Mouse (Mus musculus) kidney, embryonic 15.5 days (tissue): Measurements from ENCODE around the gene Myo16. TPM values are rescaled to one million over a fixed set of nuclear protein-coding genes. Genes with fewer than 3 reads are reported as not detected.

Experiments
- ATAC-seq: fragments of 200-750 bp; cut with Nextera tagmentation; replicated peaks from 2 replicates; pipeline ENCODE4 v1.8.0; 2017; ENCODE audit warnings: moderate TSS enrichment; ENCODE audit not compliant: low FRiP score
- H3K27ac ChIP-seq: fragments of 300-500 bp; sonication (generic); 2 replicates; pipeline ENCODE4 v1.5.1; 2015; ENCODE audit warnings: mild to moderate bottlenecking, inconsistent platforms
- H3K27me3 ChIP-seq: fragments of 300-500 bp; sonication (generic); 2 replicates; pipeline ENCODE4 v1.6.1; 2015; ENCODE audit warnings: inconsistent platforms
- H3K36me3 ChIP-seq: fragments of 300-500 bp; sonication (generic); 2 replicates; pipeline ENCODE4 v1.6.1; 2015; ENCODE audit warnings: inconsistent platforms
- H3K4me1 ChIP-seq: fragments of 300-500 bp; sonication (generic); 2 replicates; pipeline ENCODE4 v1.6.1; 2015; ENCODE audit warnings: inconsistent platforms
- H3K4me2 ChIP-seq: fragments of 300-500 bp; sonication (generic); 2 replicates; pipeline ENCODE4 v1.6.1; 2015; ENCODE audit warnings: moderate library complexity, mild to moderate bottlenecking, inconsistent platforms
- H3K4me3 ChIP-seq: fragments of 300-500 bp; sonication (generic); replicated peaks from 2 replicates; pipeline ENCODE4 v1.5.1; 2015; ENCODE audit warnings: mild to moderate bottlenecking, inconsistent platforms
- H3K9ac ChIP-seq: fragments of 300-500 bp; sonication (generic); 2 replicates; pipeline ENCODE4 v1.6.1; 2015; ENCODE audit warnings: mild to moderate bottlenecking, inconsistent platforms
- H3K9me3 ChIP-seq: fragments of 300-500 bp; sonication (generic); replicated peaks from 2 replicates; pipeline ENCODE4 v1.6.1; 2016; ENCODE audit warnings: inconsistent platforms
- WGBS: fragments of 180-500 bp; shearing (Covaris S2); methylation state at CpG from one replicate; pipeline ENCODE4 v1.1.7; 2015; ENCODE audit warnings: mixed read lengths; 5-methylcytosine and 5-hydroxymethylcytosine counted together
- polyA plus RNA-seq: library from polyadenylated mRNA; unstranded; fragments of >200 nt; fragmentation: Nextera tagmentation; extraction: Ambion mirVana; gene quantifications from 2 replicates; pipeline ENCODE4 v1.2.1, GENCODE M21; 2015

Myo16 gene
- polyA plus RNA-seq, 1 experiment from 2014 or later = 0.34 TPM

DNA sequence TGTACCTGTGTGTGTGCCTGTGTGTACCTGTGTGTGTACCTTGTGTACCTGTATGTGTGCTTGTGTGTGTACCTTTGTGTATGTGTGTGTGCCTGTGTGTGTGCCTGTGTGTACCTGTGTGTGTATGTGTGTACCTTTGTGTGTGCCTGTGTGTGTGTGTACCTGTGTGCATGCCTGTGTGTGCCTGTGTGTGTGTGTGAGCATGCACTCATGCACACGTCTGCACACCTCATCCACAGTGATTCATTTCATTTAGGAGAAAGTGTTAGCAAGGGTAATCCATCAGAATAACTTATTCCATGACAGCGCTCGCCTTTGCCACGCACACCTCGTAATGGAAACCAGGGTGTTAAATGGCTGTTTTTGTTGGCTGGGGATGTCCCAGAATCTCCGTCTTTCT lies 36.9 kb downstream of the Myo16 start:
- H3K27ac ChIP-seq = no peak overlapping the region
- no peak overlapping the region for H3K4me3 ChIP-seq
- H3K9me3 ChIP-seq = peaks cover 2% of the 10 kb centered on the region; the same call in 1 of the 2 replicates
- no peaks in the 10 kb centered on the region for H3K4me1 ChIP-seq
- 67% methylated on average over 6 of the region's 6 CpGs for WGBS
- H3K4me2 ChIP-seq = no peak overlapping the region
- no peak for ATAC-seq
- no peaks in the 10 kb centered on the region for H3K27me3 ChIP-seq
- H3K36me3 ChIP-seq = no peaks in the 10 kb centered on the region
- H3K9ac ChIP-seq = no peak overlapping the region

DNA sequence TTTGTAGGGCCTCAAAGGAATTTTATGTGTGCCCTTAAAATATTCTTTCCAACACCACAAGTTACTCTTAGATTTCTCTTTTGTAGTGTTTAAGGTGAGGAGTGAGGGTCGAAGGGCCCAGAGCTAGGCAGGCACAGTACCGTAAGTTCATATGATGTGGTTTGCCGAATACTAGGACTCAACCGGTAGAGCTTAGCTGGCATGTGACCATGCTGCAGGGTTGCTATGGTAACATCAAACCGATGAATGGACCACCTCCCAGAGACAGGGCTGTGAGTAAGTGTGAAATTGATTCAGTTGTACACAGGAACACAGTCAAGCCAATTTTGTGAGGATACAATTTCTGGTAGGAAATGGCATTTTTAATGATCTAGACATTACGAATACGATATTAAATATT lies 44.5 kb downstream of the Myo16 start:
- WGBS = 77% methylated on average over 7 of the region's 7 CpGs
- ATAC-seq = no peak

DNA sequence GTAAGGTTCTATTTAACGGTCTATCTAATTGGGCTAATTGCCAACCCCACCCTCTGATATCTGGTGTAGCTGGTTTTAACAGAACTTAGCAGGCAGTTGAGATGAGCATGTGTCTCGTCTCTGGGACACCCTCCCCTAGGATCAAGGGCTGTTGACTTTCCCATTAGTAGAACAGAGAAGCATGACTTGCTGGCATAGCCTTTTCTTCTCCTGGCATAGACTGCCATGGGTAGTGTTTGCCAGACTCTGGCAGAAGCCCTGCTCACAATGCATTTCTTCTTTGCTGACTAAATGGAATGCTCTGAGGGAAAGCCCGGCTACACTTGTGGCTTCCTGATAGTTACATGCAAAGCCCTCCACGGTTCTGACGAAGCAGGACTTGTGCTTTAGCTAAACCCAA lies 45.6 kb downstream of the Myo16 start:
- Histone ChIP-seq H3K27me3 (no peaks in the 10 kb centered on the region), H3K4me1 (no peaks in the 10 kb centered on the region), H3K9me3 (no peaks in the 10 kb centered on the region), H3K27ac (no peak overlapping the region), H3K36me3 (no peaks in the 10 kb centered on the region), H3K4me2 (no peak overlapping the region), H3K4me3 (no peak overlapping the region), H3K9ac (no peak overlapping the region)
- ATAC-seq = no peak
- 71% methylated on average over 5 of the region's 5 CpGs for WGBS

More for the DNA sequence above, 44.5 kb downstream of the Myo16 start:
- Histone ChIP-seq H3K4me2 (no peak overlapping the region), H3K4me1 (no peaks in the 10 kb centered on the region), H3K9me3 (no peaks in the 10 kb centered on the region), H3K9ac (no peak overlapping the region), H3K36me3 (no peaks in the 10 kb centered on the region), H3K27ac (no peak overlapping the region), H3K4me3 (no peak overlapping the region), H3K27me3 (no peaks in the 10 kb centered on the region)

- Histone ChIP-seq H3K4me1 (no peaks in the 10 kb centered on the region), H3K4me2 (no peak overlapping the region), H3K27me3 (no peaks in the 10 kb centered on the region), H3K36me3 (no peaks in the 10 kb centered on the region), H3K27ac (no peak overlapping the region), H3K9ac (no peak overlapping the region), H3K9me3 (no peaks in the 10 kb centered on the region), H3K4me3 (no peak overlapping the region)
- WGBS = 79% methylated on average over 8 of the region's 8 CpGs
- no peak for ATAC-seq
Measured at GRCm38 (mm10) chr8:10200042-10200441, 46.3 kb downstream of the Myo16 start.

GRCm38 (mm10) chr8:10215023-10215422 lies 61.3 kb downstream of the Myo16 start:
- no peak overlapping the region for H3K4me3 ChIP-seq
- WGBS = 85% methylated on average over 3 of the region's 3 CpGs

DNA sequence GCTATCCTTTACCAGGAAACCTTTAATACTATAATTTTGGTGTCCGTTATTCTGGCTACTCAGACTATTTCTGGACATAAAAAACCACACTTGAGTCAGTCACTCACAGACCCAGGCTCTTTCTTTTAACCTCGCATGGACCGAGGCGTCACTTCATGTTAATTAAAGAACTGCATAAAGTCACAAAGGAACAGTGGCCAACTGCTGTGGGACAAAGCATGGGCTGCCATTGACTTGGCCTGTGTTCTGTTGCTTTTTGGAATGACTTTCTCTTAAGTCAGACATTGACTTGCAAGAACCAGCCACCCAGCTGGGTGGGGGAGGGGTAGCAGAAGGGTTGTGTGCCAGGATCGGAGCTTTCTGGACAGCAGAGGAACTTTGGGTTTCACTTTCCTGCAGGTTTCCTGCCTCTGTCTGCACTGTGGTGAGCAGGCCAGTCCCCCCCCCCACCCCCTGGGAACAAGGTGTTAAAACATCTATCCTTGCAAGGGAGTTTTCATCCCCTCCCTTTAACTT lies 66.1 kb downstream of the Myo16 start:
- Histone ChIP-seq H3K4me2 (no peak overlapping the region), H3K27me3 (no peaks in the 10 kb centered on the region), H3K4me3 (no peak overlapping the region), H3K27ac (no peak overlapping the region), H3K4me1 (0 out of 2 replicates have a peak, but pooled peaks cover 3% of the 10 kb centered on the region), H3K9ac (no peak overlapping the region), H3K9me3 (no peaks in the 10 kb centered on the region), H3K36me3 (no peaks in the 10 kb centered on the region)
- 84% methylated on average over 5 of the region's 5 CpGs for WGBS
- no peak for ATAC-seq

More at GRCm38 (mm10) chr8:10215023-10215422, 61.3 kb downstream of the Myo16 start:
- Histone ChIP-seq H3K27ac (no peak overlapping the region), H3K9me3 (no peaks in the 10 kb centered on the region), H3K9ac (no peak overlapping the region), H3K4me1 (no peaks in the 10 kb centered on the region), H3K27me3 (no peaks in the 10 kb centered on the region), H3K36me3 (no peaks in the 10 kb centered on the region), H3K4me2 (no peak overlapping the region)
- no peak for ATAC-seq

- 54% methylated on average over 2 of the region's 2 CpGs for WGBS
- Histone ChIP-seq H3K9ac (no peak overlapping the region), H3K27ac (no peak overlapping the region), H3K27me3 (no peaks in the 10 kb centered on the region), H3K4me1 (0 out of 2 replicates have a peak, but pooled peaks cover 3% of the 10 kb centered on the region), H3K36me3 (no peaks in the 10 kb centered on the region), H3K9me3 (no peaks in the 10 kb centered on the region), H3K4me3 (no peak overlapping the region), H3K4me2 (no peak overlapping the region)
- no peak for ATAC-seq
Measured at GRCm38 (mm10) chr8:10222770-10223169, 69.1 kb downstream of the Myo16 start.

DNA sequence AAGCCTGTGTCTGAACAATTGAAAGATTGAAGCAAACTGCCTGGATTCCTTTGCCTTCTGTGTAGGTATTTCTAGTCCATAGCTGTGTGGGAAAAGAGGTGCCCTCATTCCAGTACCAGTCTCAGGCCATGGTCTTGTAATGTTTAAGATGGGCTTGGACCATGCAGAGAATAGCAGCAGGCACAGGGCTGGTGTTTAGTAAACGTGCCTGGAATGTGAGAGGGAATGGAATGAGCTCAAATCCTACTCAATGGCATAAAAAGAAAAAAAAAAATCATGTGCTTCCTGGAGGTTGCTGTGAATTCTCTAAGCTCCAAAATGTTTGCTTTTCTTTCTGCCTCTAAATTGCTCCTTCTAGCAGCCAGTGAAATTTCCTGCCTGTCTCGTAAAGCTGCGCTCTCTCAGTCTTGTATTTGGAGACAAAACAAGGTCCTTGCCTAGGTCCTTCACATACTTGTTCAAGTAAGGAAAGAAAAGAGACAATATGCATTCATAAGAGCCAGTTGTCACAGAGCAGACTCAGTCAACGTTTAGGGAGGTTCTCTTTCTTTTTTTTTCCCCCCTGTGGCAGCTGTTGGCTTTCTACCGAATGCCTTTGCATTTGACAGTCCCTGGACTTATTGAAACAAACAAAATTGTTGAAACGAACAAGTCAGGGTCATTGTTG lies 70.0 kb downstream of the Myo16 start:
- H3K27me3 ChIP-seq = no peaks in the 10 kb centered on the region
- H3K4me1 ChIP-seq = 0 out of 2 replicates have a peak, but pooled peaks cover 3% of the 10 kb centered on the region
- ATAC-seq = no peak
- H3K4me2 ChIP-seq = no peak overlapping the region
- no peak overlapping the region for H3K4me3 ChIP-seq
- no peak overlapping the region for H3K9ac ChIP-seq
- H3K27ac ChIP-seq = peak overlapping the region; percentile 45
- no peaks in the 10 kb centered on the region for H3K36me3 ChIP-seq
- 27% methylated on average over 6 of the region's 6 CpGs for WGBS
- no peaks in the 10 kb centered on the region for H3K9me3 ChIP-seq

GRCm38 (mm10) chr8:10224305-10224971 lies 70.7 kb downstream of the Myo16 start:
- no peak for ATAC-seq
- no peak overlapping the region for H3K4me2 ChIP-seq
- no peak overlapping the region for H3K9ac ChIP-seq
- H3K27me3 ChIP-seq = no peaks in the 10 kb centered on the region
- no peak overlapping the region for H3K4me3 ChIP-seq
- 58% methylated on average over 10 of the region's 10 CpGs for whole genome bisulfite sequencing
- H3K9me3 ChIP-seq = no peaks in the 10 kb centered on the region
- no peaks in the 10 kb centered on the region for H3K36me3 ChIP-seq
- H3K27ac ChIP-seq = peak overlapping the region; percentile 45; the same call in 1 of the 2 replicates
- H3K4me1 ChIP-seq = 0 out of 2 replicates have a peak, but pooled peaks cover 3% of the 10 kb centered on the region

GRCm38 (mm10) chr8:10225018-10225417 lies 71.3 kb downstream of the Myo16 start:
- Histone ChIP-seq H3K9ac (no peak overlapping the region), H3K36me3 (no peaks in the 10 kb centered on the region), H3K27ac (no peak overlapping the region), H3K4me3 (no peak overlapping the region), H3K9me3 (no peaks in the 10 kb centered on the region), H3K4me1 (0 out of 2 replicates have a peak, but pooled peaks cover 3% of the 10 kb centered on the region), H3K27me3 (no peaks in the 10 kb centered on the region), H3K4me2 (no peak overlapping the region)
- WGBS = 71% methylated on average over 2 of the region's 2 CpGs
- ATAC-seq = no peak

DNA sequence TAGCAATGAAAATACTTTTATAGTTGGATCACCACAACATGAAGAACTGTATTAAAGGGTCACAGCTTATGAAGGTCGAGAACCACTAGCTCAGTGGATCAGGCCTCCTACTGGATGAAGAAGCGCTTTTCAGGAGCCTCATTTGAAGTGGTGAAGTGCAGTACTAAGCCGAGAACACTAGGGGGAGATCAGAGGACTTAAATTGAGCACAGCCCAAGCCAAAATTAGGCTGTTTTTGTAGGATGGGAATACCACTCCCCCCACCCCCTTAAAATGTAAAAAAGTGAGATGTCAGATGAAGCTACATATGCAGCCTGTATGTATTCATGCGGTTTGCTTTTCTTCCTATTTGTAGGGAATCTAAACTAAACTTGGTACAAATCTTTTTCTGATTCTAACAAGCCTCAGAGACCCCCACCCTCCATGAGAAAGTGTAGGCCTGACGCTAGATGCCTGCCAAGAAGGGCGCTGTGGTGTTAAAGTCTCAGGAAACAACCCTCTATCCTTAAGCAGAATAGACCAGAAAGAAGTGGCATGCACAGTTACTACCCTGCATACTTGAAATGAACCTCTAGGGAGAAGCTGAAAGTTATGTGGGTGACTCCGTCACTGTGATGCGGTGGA lies 77.1 kb downstream of the Myo16 start:
- 55% methylated on average over 8 of the region's 8 CpGs for WGBS
- no peak overlapping the region for H3K9ac ChIP-seq
- no peaks in the 10 kb centered on the region for H3K4me1 ChIP-seq
- ATAC-seq = no peak
- H3K27me3 ChIP-seq = no peaks in the 10 kb centered on the region
- no peaks in the 10 kb centered on the region for H3K36me3 ChIP-seq
- no peak overlapping the region for H3K4me3 ChIP-seq
- H3K9me3 ChIP-seq = no peaks in the 10 kb centered on the region
- no peak overlapping the region for H3K27ac ChIP-seq
- H3K4me2 ChIP-seq = no peak overlapping the region

DNA sequence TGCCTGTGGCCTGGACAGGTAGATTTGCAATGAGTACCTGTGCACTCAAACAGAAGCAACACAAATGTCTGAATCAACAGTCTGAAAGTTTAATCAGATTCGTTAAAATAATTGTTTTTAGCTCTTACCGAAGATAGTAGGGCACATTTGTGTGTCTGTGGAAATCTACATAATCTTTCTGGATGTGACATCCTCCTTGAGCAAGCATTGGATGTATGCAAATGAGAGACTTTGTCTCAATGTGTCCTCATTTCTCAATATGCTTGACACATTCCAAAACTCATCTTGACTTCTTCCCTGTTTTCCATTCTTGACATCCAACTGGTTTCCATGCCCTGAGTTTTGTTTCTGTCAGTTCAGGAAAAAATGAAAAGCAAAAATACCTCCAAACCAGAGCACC lies 80.8 kb downstream of the Myo16 start:
- no peaks in the 10 kb centered on the region for H3K4me1 ChIP-seq
- no peaks in the 10 kb centered on the region for H3K9me3 ChIP-seq
- H3K27ac ChIP-seq = no peak overlapping the region
- H3K36me3 ChIP-seq = no peaks in the 10 kb centered on the region
- no peaks in the 10 kb centered on the region for H3K27me3 ChIP-seq
- 93% methylated on average over 2 of the region's 2 CpGs for whole genome bisulfite sequencing
- no peak overlapping the region for H3K9ac ChIP-seq
- no peak overlapping the region for H3K4me3 ChIP-seq
- H3K4me2 ChIP-seq = no peak overlapping the region
- ATAC-seq = no peak
